Mouse (Mus musculus) stomach, embryonic 16.5 days (tissue): ENCODE results near the gene Spata31d1b. TPM values are rescaled to one million over a fixed set of nuclear protein-coding genes. Genes with fewer than 3 reads are reported as not detected.
"Not testable (repeated sequence)": the region's sequence is repeated elsewhere in the genome, so short reads cannot be mapped to it uniquely, and the experiment has no call there.

Experiments used
- ATAC-seq: fragments of 200-750 bp; cut with Nextera tagmentation; 2 replicates; pipeline ENCODE4 v1.8.0; 2017; ENCODE audit warnings: moderate number of reproducible peaks, moderate TSS enrichment; ENCODE audit not compliant: insufficient read depth, low FRiP score
- H3K27ac ChIP-seq: fragments of 300-500 bp; sonication (generic); 2 replicates; pipeline ENCODE4 v1.5.1; 2014; ENCODE audit warnings: low read length
- H3K27me3 ChIP-seq: fragments of 300-500 bp; sonication (generic); 2 replicates; pipeline ENCODE4 v1.6.1; 2014; ENCODE audit warnings: low read length, control low read depth, mixed read lengths; ENCODE audit not compliant: control insufficient read depth, insufficient read depth
- H3K36me3 ChIP-seq: fragments of 300-500 bp; sonication (generic); 2 replicates; pipeline ENCODE4 v1.6.1; 2014; ENCODE audit warnings: low read length; ENCODE audit not compliant: control insufficient read depth, insufficient read depth
- H3K4me1 ChIP-seq: fragments of 300-500 bp; sonication (generic); 2 replicates; pipeline ENCODE4 v1.6.1; 2014; ENCODE audit warnings: low read length, control low read depth, mixed read lengths; ENCODE audit not compliant: control insufficient read depth, insufficient read depth
- H3K4me2 ChIP-seq: fragments of 300-500 bp; sonication (generic); 2 replicates; pipeline ENCODE4 v1.6.1; 2014; ENCODE audit warnings: low read depth, low read length, mixed read lengths
- H3K4me3 ChIP-seq: fragments of 300-500 bp; sonication (generic); replicated peaks from 2 replicates; pipeline ENCODE4 v1.5.1; 2014; ENCODE audit warnings: mild to moderate bottlenecking, low read length
- H3K9ac ChIP-seq: fragments of 300-500 bp; sonication (generic); 2 replicates; pipeline ENCODE4 v1.6.1; 2014; ENCODE audit warnings: low read length
- H3K9me3 ChIP-seq: fragments of 300-500 bp; sonication (generic); replicated peaks from 2 replicates; pipeline ENCODE4 v1.6.1; 2016; ENCODE audit warnings: low read length, control low read depth; ENCODE audit not compliant: control insufficient read depth
- WGBS: fragments of 180-500 bp; shearing (Covaris S2); extraction: QIAGEN DNeasy Blood & Tissue Kit; methylation state at CpG from one replicate; pipeline ENCODE4 v1.1.7; 2014; 5-methylcytosine and 5-hydroxymethylcytosine counted together
- polyA plus RNA-seq: library from polyadenylated mRNA; unstranded; fragments of >200 nt; fragmentation: Nextera tagmentation; extraction: Ambion mirVana; gene quantifications from 2 replicates; pipeline ENCODE4 v1.2.1, GENCODE M21; 2015

Spata31d1b gene
- polyA plus RNA-seq, 1 experiment from 2014 or later: not detected

DNA sequence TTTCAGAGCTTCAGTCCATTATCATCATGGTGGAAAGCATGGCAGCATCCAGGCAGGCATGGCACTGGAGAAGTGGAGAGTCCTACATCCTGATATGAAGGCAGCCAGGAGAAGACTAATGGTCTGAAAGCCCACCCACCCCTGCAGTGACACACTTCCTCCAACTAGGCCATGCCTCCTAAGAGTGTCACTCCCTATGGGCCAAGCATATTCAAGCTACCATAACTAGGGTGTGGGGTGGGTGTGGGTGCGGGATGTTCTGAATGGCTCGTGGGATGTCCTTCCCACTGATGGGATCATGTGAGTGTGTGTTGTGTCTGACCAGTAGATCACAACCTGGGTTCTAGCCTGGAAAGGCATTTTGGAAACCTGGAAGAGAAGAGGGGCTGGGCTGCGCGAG lies 21.9 kb downstream of the Spata31d1b start:
- Histone ChIP-seq H3K27ac (no peak overlapping the region), H3K9ac (no peak overlapping the region), H3K4me2 (no peak overlapping the region), H3K36me3 (no peaks in the 10 kb centered on the region), H3K9me3 (no peaks in the 10 kb centered on the region), H3K4me3 (no peak overlapping the region), H3K27me3 (no peaks in the 10 kb centered on the region), H3K4me1 (peaks cover 4% of the 10 kb centered on the region; the same call in 1 of the 2 replicates)
- ATAC-seq: no peak
- 89% methylated on average over 3 of the region's 4 CpGs for WGBS

DNA sequence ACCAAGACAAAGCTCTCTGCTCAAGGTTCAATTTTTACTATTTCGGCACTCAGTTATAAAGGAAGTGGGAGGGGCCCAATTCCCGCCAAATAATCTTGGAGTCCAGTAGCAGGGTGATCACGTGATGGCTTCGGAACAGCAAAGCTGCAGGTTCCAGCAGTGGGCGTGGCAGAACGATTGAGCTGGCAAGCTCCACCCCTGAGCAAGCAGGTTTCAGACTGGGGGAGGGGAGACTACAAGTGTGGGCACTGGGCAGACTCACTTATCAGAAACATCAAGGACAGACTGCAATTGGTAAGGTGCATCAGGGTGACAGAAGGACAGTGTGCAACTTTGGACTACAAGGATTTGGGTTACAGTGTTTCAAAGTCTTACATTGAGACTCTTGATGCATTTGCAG lies 22.3 kb downstream of the Spata31d1b start:
- H3K4me3 ChIP-seq, H3K9me3 ChIP-seq, H3K4me1 ChIP-seq, H3K9ac ChIP-seq, H3K27me3 ChIP-seq, ATAC-seq, H3K4me2 ChIP-seq, H3K36me3 ChIP-seq, H3K27ac ChIP-seq: not testable (repeated sequence)
- WGBS: 27% methylated on average over 6 of the region's 6 CpGs

DNA sequence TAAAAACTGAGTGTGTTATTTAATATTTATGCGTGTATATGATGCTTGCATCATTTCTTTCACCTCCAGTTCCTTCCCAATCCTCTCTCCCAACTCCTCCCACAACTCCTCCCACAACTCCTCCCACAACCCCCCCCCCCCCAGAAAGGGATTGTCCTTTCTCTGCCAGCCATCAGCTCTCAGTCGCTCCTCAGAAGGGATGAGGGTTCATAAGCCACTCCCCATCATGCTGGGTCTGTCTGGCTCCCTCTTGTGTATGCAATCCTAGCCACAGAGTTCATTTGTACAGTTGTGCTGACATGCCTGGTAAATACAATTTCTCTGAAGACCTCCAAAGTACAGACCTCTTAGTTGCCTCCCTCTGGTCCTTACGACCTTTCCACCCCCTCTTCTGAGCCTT lies 23.1 kb downstream of the Spata31d1b start:
- Histone ChIP-seq H3K4me2 (no peak overlapping the region), H3K36me3 (no peaks in the 10 kb centered on the region), H3K27ac (no peak overlapping the region), H3K9ac (no peak overlapping the region), H3K27me3 (no peaks in the 10 kb centered on the region), H3K9me3 (no peaks in the 10 kb centered on the region), H3K4me3 (no peak overlapping the region), H3K4me1 (peaks cover 4% of the 10 kb centered on the region; the same call in 1 of the 2 replicates)
- 27% methylated on average over 3 of the region's 3 CpGs for WGBS
- no peak for ATAC-seq

DNA sequence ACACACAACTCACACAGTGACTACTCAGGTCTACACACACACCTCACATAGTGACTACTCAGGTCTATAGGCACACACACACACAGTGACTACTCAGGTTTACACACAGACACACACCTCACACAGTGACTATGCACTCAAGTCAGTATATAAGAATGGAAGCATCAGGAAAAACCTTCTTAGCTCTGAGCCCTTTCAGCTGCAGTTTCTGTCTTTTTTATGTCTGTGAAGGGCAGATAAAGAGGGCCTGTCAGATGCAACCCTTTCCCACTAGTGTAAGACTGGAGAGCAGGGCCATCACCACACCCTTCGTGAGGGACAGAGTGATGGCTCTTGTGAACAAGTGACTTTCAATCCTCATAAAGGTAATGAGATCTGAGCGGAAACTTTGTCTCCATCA lies 26.4 kb downstream of the Spata31d1b start:
- H3K36me3 ChIP-seq: no peaks in the 10 kb centered on the region
- H3K9ac ChIP-seq: no peak overlapping the region
- no peak overlapping the region for H3K27ac ChIP-seq
- H3K4me3 ChIP-seq: no peak overlapping the region
- H3K4me2 ChIP-seq: no peak overlapping the region
- no peaks in the 10 kb centered on the region for H3K27me3 ChIP-seq
- no peaks in the 10 kb centered on the region for H3K9me3 ChIP-seq
- H3K4me1 ChIP-seq: peaks cover 4% of the 10 kb centered on the region; the same call in 1 of the 2 replicates
- ATAC-seq: no peak
- WGBS: 81% methylated on average over 2 of the region's 2 CpGs

DNA sequence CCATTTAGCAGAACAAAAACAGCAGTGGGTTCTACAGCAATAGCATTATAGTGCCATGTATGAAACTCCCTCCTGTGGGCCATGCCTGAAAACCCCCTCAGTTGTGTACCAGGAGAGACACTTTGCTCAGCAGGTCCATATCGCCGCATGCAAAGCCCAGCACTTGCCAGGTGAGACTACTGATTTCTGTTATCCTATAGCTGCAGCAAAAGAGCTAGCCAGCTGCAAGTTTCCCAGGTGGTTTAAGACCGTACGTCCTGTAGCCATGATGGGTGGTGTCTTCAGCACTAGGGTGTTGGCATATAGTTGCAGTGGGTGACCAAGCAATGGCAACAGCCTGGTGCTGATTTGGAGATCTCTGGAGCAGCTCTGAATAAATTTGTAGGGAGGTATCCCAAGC lies 27.3 kb downstream of the Spata31d1b start:
- H3K9ac ChIP-seq: no peak overlapping the region

DNA sequence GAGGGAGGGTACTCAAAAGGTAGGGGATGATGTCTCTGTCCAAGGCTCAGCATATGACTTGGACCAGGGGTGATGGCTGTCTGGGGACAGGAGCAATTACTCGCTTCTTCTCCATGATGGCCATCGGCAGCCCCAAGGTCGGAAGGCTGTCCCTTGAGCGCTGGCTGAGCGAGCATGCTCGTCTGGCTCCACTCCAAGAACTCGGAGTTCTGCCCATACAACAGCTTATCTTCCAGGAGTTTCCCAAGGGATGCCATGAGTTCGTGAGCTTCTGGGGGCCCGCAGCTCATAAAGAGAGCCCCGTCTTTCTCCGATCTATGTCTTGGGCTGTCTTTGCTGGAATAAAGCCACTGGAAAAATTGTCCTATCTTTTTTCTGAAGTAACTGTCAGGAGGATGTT lies 29.0 kb downstream of the Spata31d1b start:
- Histone ChIP-seq H3K9ac (no peak overlapping the region), H3K27me3 (no peaks in the 10 kb centered on the region), H3K4me2 (no peak overlapping the region), H3K4me1 (no peaks in the 10 kb centered on the region), H3K9me3 (no peaks in the 10 kb centered on the region), H3K4me3 (no peak overlapping the region), H3K27ac (no peak overlapping the region), H3K36me3 (no peaks in the 10 kb centered on the region)
- ATAC-seq: no peak
- WGBS: 85% methylated on average over 11 of the region's 11 CpGs

More for the DNA sequence above, 27.3 kb downstream of the Spata31d1b start:
- H3K27me3 ChIP-seq: no peaks in the 10 kb centered on the region
- WGBS: 84% methylated on average over 4 of the region's 4 CpGs
- H3K9me3 ChIP-seq: no peaks in the 10 kb centered on the region
- H3K36me3 ChIP-seq: no peaks in the 10 kb centered on the region
- no peak overlapping the region for H3K4me3 ChIP-seq
- H3K27ac ChIP-seq: no peak overlapping the region
- ATAC-seq: peak; percentile 35; the same call in 1 of the 2 replicates
- H3K4me1 ChIP-seq: peaks cover 4% of the 10 kb centered on the region; the same call in 1 of the 2 replicates
- no peak overlapping the region for H3K4me2 ChIP-seq

DNA sequence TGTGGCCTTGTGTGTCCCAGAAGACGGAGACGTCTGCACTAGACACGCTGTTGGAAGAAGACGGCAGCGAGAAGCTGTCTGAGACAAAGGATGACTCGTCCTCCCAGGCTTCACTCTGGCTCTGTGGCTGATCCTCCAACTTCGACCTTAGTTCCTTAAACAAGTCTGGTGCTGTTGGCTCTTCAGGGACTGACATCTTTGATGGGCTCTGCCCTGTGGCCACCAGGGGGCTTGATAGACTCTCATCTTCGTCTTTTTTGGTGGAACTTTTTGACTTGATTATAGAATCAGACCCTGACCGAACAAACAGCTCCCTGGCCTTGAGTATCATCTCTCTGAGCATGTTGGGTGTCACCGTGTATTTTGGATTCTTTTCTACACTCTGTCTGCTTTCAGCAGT lies 29.6 kb downstream of the Spata31d1b start:
- Histone ChIP-seq H3K27ac (no peak overlapping the region), H3K9ac (no peak overlapping the region), H3K27me3 (no peaks in the 10 kb centered on the region), H3K4me1 (no peaks in the 10 kb centered on the region), H3K4me2 (no peak overlapping the region), H3K4me3 (no peak overlapping the region), H3K36me3 (no peaks in the 10 kb centered on the region), H3K9me3 (no peaks in the 10 kb centered on the region)
- 72% methylated on average over 10 of the region's 10 CpGs for WGBS
- no peak for ATAC-seq

DNA sequence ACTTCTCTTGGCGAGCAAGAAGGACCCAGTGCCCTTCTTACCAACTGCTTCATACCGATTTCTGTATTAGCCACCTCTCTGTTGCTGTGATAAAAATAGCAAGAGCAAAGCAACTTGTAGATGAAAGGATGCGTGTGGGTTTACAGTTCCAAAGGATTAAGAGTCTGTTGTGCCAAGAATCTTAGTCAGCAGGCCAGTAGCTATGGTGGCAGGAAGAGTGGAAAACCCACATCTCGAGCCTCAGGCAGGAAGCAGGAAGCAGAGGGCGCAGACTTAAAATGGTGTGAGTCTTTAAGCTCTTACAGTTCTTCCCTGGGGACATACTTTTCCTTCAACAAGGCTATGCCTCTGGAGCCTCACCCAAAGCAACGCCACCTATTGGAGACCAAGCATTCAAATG lies 33.4 kb downstream of the Spata31d1b start:
- 81% methylated on average over 6 of the region's 6 CpGs for WGBS
- H3K4me1 ChIP-seq: no peaks in the 10 kb centered on the region
- no peaks in the 10 kb centered on the region for H3K36me3 ChIP-seq
- H3K27ac ChIP-seq: no peak overlapping the region
- no peak for ATAC-seq
- no peaks in the 10 kb centered on the region for H3K27me3 ChIP-seq
- no peak overlapping the region for H3K4me2 ChIP-seq
- H3K9ac ChIP-seq: no peak overlapping the region
- H3K9me3 ChIP-seq: no peaks in the 10 kb centered on the region
- no peak overlapping the region for H3K4me3 ChIP-seq

DNA sequence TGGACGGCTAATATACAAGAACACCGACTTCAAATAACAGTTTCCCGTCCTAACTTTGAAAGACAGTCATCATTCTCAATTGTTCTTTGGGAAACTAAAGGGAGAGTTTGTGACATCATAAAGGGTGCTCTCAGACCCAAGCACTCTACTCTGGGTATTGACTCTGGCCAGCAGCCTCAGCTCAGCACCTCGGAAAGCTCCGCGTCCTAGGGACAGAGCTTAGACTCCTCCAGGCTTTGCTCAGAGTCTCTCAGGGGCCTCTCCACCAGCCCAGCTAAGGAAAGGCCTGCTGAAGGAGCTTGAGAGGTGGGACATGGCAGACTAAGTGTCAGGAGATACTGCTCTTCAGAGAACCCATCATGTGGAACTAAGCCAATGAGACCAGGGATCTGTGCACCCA lies 34.1 kb downstream of the Spata31d1b start:
- no peak overlapping the region for H3K27ac ChIP-seq
- H3K27me3 ChIP-seq: no peaks in the 10 kb centered on the region
- no peak overlapping the region for H3K4me3 ChIP-seq
- H3K9me3 ChIP-seq: no peaks in the 10 kb centered on the region
- H3K4me1 ChIP-seq: no peaks in the 10 kb centered on the region
- WGBS: 68% methylated on average over 6 of the region's 6 CpGs
- peak; percentile 40; the same call in 1 of the 2 replicates for ATAC-seq
- no peak overlapping the region for H3K4me2 ChIP-seq
- no peak overlapping the region for H3K9ac ChIP-seq
- no peaks in the 10 kb centered on the region for H3K36me3 ChIP-seq

DNA sequence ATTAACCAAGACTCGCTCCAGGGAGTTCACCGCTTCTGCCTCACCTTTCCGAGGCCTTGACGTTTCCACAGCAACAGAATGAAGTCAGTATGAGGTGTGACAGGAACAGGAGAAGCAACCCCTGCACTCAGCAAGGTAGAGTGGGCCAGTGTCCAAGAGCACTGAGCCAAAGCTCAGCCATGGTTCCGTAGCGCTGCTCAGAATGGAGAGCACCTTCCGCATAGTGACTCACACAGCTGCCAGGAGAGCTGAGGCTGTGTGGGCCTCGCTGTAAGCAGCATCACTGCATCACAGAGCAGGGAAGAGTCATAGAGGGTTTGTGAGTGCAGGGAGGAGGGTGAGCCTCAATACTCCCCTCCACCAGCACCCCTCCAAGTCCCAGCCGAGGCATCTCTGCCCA lies 34.6 kb downstream of the Spata31d1b start, which contains the start of gene 1700014D04Rik:
Gene 1700014D04Rik (minus strand): TSS at position 42 of the 400 bp plus-strand sequence.
- Histone ChIP-seq H3K36me3 (no peaks in the 10 kb centered on the region), H3K27me3 (no peaks in the 10 kb centered on the region), H3K4me3 (no peak within 1 kb of the TSS), H3K4me2 (no peak within 1 kb of the TSS), H3K9me3 (no peaks in the 10 kb centered on the region), H3K9ac (no peak within 1 kb of the TSS), H3K27ac (no peak within 1 kb of the TSS), H3K4me1 (no peaks in the 10 kb centered on the region)
- ATAC-seq: no peak
- 89% methylated on average over 9 of the region's 9 CpGs for WGBS
